Mouse (Mus musculus) ovary, adult 10 weeks (tissue): ENCODE results near the gene Prdm12. TPM values are rescaled to one million over a fixed set of nuclear protein-coding genes. Genes with fewer than 3 reads are reported as not detected.

Experiments
- polyA plus RNA-seq: library from polyadenylated mRNA; stranded (reverse); fragments of 350-450 nt; fragmentation: Illumina TruSeq; extraction: RNeasy Lipid Tissue Mini Kit (QIAGEN cat#74804); gene quantifications from one replicate; pipeline ENCODE4 v1.2.3, GENCODE M21; 2014

Gene Prdm12
- polyA plus RNA-seq: not detected

DNA sequence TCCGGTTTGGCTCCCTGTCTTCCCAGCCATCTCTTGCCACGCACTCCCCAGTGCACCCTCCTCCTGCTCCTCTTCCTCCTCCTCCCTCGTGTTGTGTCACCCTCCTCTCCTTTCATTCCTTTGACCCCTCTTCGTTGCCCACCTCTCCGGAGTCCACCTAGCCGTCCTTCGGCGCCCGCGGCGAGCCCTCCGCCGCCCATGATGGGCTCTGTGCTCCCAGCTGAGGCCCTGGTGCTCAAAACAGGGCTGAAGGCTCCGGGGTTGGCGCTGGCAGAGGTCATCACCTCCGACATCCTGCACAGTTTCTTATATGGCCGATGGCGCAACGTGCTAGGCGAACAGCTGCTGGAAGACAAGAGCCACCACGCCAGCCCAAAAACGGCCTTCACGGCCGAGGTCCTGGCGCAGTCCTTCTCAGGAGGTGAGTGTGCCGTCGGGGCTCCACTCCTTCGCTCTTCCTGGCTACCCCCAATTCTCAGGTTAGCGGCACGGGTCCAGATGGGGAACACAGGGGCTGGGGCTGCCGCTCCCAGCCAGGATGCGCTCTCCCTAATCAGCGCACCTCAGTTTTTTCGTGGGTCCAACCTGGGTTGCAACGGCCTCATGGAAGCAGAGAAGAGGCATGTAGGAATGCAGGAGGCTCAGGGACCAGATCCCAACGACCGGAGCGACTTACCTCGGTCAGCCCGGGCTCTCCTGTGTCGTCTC is at the start of gene Prdm12:
TSS of gene Prdm12 (plus strand) at position 137 of the 708 bp plus-strand sequence.

GRCm38 (mm10) chr2:31670551-31671035 is 30.8 kb downstream of the Prdm12 start, which contains the start of gene Exosc2:
Gene Exosc2, plus strand, starts transcription at chr2:31670715.

GRCm38 (mm10) chr2:31688074-31688925 is 48.5 kb downstream of the Prdm12 start, which contains the start of gene Abl1:
Gene Abl1, plus strand, starts transcription at chr2:31688376.

Other genes with a start within 250 kb of the Prdm12 start
- gene Ass1, start 169.8 kb upstream of the Prdm12 start, polyA plus RNA-seq: 2.3 TPM
- gene Fubp3, start 67.4 kb upstream of the Prdm12 start, polyA plus RNA-seq: 48.0 TPM
- gene Exosc2, start 30.7 kb downstream of the Prdm12 start, polyA plus RNA-seq: 14.4 TPM
- 61.8 TPM for gene Abl1, start 48.3 kb downstream of the Prdm12 start, polyA plus RNA-seq
- not detected for gene Qrfp, start 170.5 kb downstream of the Prdm12 start, polyA plus RNA-seq
- gene Fibcd1, start 206.0 kb downstream of the Prdm12 start, polyA plus RNA-seq: not detected
- gene Lamc3, start 247.3 kb downstream of the Prdm12 start, polyA plus RNA-seq: 1.1 TPM